Mouse (Mus musculus) B cell, adult 2 months (primary cell): Measurements from ENCODE around the gene Plin3.

Experiments
- DNase-seq, 2 experiments: peaks; one replicate each; pipeline ENCODE4 v3.0.0; 2022

The Plin3 gene

GRCm38 (mm10) chr17:56300186-56300585 lies 7.5 kb upstream of the Plin3 start, which contains the start of gene Arrdc5:
TSS of gene Arrdc5 (minus strand) at chr17:56300286.
- no peak for DNase-seq

DNA sequence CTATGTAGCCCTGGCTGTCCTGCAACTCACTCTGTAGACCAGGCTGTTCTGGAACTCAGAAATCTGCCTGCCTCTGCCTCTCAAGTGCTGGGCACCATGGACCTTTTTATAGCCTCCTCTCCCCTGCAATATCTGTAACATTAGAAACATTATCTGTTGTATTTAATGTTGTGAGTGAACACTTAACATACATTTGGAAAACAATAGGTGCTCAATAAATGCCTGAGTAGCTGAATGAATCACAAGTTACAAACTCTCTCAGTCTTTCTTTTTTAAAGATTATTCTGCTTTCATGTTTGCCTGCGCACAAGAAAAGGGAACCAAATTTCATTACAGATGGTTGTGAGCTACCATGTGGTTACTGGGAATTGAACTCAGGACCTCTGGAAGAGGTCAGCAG lies 5.6 kb upstream of the Plin3 start:
- DNase-seq: no peak

DNA sequence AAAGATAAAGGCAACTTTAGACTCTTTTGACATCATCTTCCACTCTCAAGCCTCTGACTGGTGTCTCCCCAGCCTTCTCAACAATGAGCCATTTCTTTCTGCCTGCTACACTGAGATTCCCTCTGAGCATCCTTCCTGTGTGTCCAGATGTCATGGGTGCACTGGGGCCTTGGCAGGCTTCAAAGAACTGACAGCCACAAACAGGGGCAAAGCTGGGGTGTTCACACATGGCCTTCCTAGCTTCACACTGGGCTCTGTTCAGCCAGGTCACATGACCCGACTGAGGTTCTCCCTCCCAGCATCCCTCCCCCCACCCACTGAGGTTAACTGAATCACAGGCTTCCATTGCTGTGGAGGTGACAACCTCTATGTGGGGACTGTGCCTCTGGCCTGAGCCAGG lies 3.5 kb upstream of the Plin3 start:
- DNase-seq: no peak

GRCm38 (mm10) chr17:56294241-56294640 lies 1.6 kb upstream of the Plin3 start:
- DNase-seq: no peak

DNA sequence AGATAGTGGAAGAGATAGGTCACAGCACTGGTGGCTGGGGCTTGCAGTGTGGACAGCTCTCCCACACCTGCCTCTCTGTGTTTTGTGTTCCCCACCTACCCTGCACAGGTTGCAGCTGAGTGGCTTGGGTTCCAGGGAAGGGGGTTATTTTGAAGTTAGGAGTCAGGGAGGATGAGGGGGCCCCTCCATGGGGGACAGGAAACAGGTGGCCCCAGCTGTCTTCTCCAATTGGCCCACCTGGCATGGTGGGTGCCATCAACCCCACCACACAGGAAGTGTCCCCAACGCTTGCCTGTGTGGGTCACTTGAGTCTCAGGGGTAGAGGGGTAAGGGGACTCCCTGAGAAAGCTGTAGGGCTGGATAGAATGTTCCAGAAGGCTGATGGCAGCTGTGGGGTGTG lies 618 bp upstream of the Plin3 start:
- no peak for DNase-seq

DNA sequence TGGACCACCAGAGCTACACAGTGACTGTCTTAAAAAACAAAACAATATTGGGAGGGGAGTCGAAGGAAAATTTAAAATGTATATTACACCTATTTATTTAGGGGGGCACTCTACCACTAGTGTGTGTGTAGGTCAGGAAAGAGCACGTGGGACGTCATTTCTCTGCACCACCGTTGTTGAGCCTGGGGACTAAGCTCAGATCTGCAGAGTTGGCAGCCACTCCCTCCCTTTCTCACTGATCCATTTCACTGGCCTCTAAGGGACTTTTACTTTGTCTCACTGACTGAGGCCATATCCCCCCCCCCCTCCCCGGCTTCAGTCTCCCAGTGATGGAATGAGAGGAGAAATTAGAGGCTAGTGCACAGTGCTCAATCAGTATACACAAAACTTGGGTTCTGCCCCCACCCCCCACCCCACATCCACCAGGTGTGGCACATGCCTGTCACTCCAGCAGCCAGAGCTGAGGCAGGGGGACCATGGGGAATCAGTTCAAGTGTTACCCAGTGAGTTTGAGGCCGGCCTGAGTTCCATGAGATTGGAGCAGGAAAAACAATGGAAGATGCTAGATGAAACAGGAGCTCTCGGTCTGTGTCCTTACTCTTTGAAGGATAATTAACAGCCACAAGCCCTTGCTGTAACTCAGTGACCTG lies 722 bp downstream of the Plin3 start:
- no peak for DNase-seq

DNA sequence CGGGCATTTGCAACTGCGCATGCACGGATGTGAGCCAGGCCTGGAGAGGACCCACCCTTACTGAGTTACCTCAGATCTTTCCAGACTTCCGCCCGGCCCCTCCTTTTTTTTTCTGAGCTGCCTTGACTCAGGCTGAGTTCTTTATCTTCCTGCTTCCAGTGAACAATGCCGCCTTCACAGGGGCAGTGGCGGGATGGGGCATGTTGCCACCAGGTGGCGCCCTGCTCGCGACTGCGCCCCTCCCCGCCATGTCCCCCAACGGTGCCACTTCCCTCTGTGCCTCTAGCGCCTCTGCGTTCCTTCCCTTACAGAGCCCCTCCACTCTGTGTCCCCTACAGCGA lies 1.5 kb downstream of the Plin3 start:
- DNase-seq: peak; percentile 92

DNA sequence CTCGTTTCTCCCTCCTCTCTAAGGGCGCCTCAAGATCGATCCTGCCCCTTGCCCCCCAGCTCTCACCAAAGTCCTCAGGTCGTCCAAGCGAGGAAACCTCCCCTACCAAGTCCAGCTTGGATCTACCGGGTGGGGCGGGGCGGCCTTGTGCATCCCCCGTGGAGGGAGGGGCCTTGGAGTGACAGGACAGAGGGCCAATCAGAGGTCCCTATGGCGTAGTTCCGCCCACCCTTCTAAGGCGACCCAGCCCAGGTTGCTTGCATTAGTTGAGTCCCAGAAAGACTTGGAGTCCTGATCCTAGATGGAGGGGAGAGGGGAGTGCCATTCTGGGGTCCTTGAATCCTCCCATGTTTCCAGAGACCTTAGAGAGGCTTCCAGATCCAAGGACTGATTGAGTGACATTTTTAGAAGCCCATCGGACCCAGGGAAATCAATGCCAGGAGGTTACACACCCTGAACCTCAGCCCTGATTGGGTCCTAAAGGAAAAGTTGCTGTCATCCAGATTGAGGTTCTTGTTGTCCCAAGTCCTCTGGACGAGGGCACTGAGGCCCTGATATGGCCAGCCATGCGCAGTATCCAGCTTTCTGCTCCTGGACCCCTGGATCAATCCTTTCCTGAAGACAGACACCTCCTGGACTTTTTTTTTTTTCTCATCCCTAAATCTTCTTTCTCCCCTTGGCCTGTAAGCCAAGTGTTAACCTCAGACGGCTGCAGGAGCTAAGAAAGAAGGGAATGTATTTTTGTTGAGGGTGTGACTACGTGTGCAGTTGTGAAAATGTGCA lies 2.1 kb downstream of the Plin3 start:
- peak; percentile 89 to 91 for DNase-seq

GRCm38 (mm10) chr17:56289371-56290331 lies 3.0 kb downstream of the Plin3 start:
- DNase-seq: peak; percentile 45 to 49

GRCm38 (mm10) chr17:56288866-56289265 lies 3.8 kb downstream of the Plin3 start:
- no peak for DNase-seq

DNA sequence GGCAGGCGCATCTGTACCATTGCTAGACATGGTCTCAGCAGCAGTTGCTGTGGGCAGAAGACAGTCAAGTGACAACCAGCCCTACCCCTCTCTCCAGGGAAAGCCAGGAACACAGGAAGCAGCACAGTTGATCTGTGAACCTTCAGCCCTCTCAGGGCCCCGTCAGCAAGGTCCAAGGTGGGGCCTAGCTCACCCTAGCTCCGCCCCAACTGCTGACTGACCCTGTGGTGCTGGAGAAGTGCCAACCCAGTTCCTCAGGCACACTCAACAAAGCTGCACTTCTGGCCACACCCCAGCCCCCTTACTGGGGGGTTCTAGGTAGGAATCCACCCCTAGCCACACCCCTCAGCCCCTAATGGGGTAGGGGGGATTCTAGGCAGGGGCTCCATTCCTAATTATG lies 4.8 kb downstream of the Plin3 start:
- no peak for DNase-seq

DNA sequence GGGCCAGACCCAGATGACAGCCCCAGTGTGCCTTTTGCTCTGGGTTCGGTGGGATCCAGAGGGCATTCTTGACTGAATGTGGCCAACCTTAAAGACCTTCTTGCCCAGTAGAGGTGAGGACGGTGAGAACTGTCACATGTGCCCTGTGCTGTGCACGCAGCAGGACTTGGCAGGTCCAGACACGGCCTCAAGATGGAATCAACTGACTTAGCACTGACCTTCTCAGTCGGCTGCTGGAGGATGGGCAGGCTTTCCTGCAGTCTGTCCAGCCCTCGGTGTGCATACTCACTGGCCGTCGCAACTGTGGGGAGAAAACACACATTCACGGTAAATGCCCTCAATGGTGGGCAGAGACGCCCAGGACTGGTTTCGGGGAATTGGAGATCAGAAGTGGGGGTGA lies 6.7 kb downstream of the Plin3 start:
- no peak for DNase-seq

DNA sequence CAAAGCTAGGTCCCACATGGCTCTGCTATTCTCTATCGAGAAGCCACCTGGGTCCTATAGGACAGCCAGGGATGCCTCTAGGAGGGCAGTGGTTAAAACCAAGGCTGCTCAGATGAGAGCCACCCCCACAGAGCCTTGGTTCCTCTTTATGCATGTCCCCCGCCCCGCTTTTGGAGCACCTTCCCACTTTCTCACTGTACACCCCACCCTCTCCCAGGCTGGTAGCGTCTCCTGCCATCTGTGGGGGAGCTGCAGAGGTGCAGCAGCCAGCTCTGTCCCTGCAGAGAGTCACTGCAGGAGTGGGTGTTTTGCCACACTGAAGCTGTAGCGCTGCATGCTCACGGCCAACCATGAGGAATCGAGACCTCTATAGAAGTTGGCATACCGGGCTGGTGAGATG lies 9.4 kb downstream of the Plin3 start:
- no peak for DNase-seq

- no peak for DNase-seq
These were observed 9.9 kb downstream of the Plin3 start for GRCm38 (mm10) chr17:56282802-56283201.

DNA sequence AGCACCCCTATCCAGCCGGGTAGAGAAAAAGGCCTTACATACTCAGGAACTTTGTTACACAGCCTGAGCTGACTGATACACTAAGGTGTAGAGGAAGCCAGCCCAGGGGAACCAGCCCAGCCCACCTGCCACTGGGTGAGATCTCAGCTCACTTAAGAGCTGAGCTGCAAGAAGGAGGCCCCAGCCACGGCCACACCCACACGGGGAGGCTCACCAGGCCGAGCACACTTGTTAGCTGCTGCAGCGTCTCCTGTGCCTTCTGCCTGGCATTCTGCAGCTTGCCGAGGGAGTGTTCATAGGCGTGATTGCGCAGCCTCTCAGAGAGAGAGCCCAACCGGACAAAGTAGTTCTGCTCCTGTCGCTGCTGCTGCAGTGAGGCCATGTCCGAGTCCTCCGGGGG lies 11.5 kb downstream of the Plin3 start:
- no peak for DNase-seq

- DNase-seq: no peak
These were observed 13.1 kb downstream of the Plin3 start for GRCm38 (mm10) chr17:56279481-56280155.

DNA sequence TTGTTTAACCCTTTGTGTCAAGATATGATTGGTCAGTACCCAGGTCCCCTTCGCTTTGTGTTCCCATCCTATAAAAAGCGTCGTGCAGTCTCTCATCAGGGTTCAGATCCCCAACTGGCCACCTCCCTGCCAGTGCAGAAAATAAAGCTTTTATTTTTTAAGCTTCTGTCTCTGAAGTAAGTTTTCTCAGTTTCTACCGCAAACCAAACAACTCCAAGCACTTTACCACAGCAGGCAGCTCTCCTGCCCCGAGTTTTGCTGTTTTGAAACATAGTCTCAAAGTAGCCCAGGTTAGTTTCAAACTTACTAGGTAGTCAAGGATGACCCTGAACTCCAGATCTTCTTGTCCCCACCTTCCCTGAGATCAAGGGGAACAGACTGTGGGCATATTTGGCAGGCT lies 14.3 kb downstream of the Plin3 start:
- no peak for DNase-seq

DNA sequence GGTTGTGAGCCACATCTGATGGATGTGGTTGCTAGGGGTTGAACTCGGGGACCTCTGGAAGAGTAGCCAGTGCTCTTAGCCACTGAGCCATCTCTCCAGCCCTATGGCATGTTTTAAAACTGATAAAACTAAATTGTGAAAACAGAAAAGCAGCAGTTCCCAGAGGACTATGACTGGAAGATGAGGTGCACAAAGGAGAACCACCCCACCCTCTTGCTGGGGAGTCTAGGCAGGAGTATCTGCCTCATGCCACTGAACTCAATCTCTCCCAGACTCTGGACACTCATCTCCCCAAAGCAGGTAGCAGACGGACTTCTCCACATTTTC lies 15.1 kb downstream of the Plin3 start:
- DNase-seq: peak in 1 of 2 experiments; percentile 37

GRCm38 (mm10) chr17:56276643-56277566 lies 15.8 kb downstream of the Plin3 start, which contains the start of gene Ticam1:
TSS of gene Ticam1 (minus strand) at chr17:56276786.
- DNase-seq: peak; percentile 81 to 83

DNA sequence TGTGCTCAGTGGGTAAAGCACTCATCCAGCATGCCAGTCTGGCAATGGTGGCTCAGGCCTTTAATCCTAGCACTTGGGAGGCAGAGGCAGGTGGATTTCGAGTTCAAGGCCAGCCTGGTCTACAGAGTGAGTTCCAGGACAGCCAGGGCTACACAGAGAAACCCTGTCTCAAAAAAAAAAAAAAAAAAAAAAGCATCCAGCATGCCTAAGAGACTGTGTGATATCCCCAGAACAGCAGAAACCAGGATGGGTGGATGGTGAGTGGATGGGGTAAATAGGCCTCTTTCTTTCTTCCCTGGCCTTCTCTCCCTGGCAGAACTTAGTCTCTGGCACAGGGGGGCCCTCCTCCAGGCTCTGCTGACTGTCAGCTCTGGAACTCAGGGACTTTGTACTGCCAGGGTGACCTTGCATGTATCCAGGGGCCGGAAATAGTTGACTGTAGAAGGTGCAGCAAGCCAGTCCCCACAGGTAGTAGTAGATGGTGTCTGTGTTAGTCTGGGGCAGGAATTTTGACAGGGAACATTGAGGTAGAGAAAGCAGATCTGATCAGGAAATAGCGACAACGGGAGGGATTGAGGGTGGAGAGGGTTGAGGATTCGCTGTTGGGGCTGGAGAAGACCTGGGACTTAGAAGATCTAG lies 16.7 kb downstream of the Plin3 start:
- DNase-seq: peak in 1 of 2 experiments; percentile 30

DNA sequence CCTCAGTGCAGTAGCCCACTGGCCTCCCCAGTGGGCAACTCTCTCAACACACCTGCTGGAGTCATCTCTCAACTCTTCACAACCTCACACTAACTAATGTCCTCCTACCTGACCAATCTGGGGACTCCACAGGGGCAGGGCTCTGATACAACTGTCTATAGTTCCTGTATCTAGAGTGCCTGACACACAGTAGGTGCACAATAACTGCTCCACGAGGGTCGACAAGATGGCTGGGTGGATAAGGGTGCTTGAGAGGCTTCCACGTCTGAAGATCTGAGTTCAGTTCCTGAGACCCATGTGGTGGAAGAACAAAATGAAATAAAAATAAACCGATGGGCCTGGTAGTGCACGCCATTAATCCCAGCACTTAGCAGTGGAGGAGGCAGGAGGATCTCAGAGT lies 18.7 kb downstream of the Plin3 start:
- DNase-seq: no peak
